ENCODE assay signal across 13 mouse cellular contexts in genomic region chr11:104438450-104438849, GRCm38 (mm10). TPM values are rescaled to one million over a fixed set of nuclear protein-coding genes. Genes with fewer than 3 reads are reported as not detected.
DNase-seq lines count a peak whose midpoint lies in the region; ATAC-seq and TF ChIP-seq lines count a peak whose summit lies in the region.
"Had no signal": no experiment of that assay in that cellular context is flagged by ENCODE, and none has a peak within 500 bp of the region (broad histone marks: within the 10 kb centered on the region; RNA-seq: fewer than 3 reads in every experiment).

No protein-coding gene starts in this region.

- H3K4me2 ChIP-seq in forebrain, embryonic 13.5 days = peak overlapping the region; percentile 39
- H3K4me2 ChIP-seq in forebrain, postnatal 0 days (ENCODE audit: low read depth) = no peak overlapping the region
- peak overlapping the region; percentile 74; the same call in 1 of the 2 replicates for H3K4me2 ChIP-seq in limb, embryonic 12.5 days
- peak overlapping the region; percentile 77 for H3K4me2 ChIP-seq in hindbrain, embryonic 13.5 days

- H3K27me3 ChIP-seq in forebrain, embryonic 13.5 days = no peaks in the 10 kb centered on the region
- H3K27me3 ChIP-seq in forebrain, postnatal 0 days (ENCODE audit: insufficient read depth, low read length) = no peaks in the 10 kb centered on the region
- H3K27me3 ChIP-seq in limb, embryonic 12.5 days = no peaks in the 10 kb centered on the region
- H3K27me3 ChIP-seq in limb, embryonic 10.5 days (ENCODE audit: low read depth, poor library complexity, severe bottlenecking) = no peaks in the 10 kb centered on the region
- no peaks in the 10 kb centered on the region for H3K27me3 ChIP-seq in hindbrain, embryonic 13.5 days
- H3K27me3 ChIP-seq: neural tube, embryonic 15.5 days had no signal

- no peak for DNase-seq in forebrain, postnatal 0 days
- DNase-seq in limb, embryonic 10.5 days (ENCODE audit: low spot score) = no peak
- no peak for DNase-seq in spleen, adult 18-20 months
- no peak for DNase-seq in gastrocnemius, postnatal 14 days
- DNase-seq: cerebellum, adult 18-20 months; kidney, adult 18-20 months had no signal

- no peak for ATAC-seq in forebrain, embryonic 13.5 days
- ATAC-seq in forebrain, postnatal 0 days = no peak
- ATAC-seq in limb, embryonic 12.5 days (ENCODE audit: insufficient number of reproducible peaks, insufficient read depth, low FRiP score, low TSS enrichment, low read depth) = no peak
- ATAC-seq in hindbrain, embryonic 13.5 days (ENCODE audit: low FRiP score) = no peak

- intact Hi-C loops in gastrocnemius, postnatal 14 days (cut with DNase I; ENCODE audit: low total_unique reads) = no loop called here

- TF ChIP-seq CTCF in forebrain, postnatal 0 days (IDR thresholded peaks at IDR 0.05; ENCODE audit: low read depth) = no peak

- no peak overlapping the region for H3K9ac ChIP-seq in forebrain, embryonic 13.5 days
- no peak overlapping the region for H3K9ac ChIP-seq in forebrain, postnatal 0 days
- no peak overlapping the region for H3K9ac ChIP-seq in limb, embryonic 12.5 days (replicated peaks)
- no peak overlapping the region for H3K9ac ChIP-seq in hindbrain, embryonic 13.5 days
- H3K9ac ChIP-seq: neural tube, embryonic 15.5 days had no signal

- peaks cover 81% of the 10 kb centered on the region for H3K79me2 ChIP-seq in macrophage (ENCODE audit: inconsistent target)

- no peak overlapping the region for H3K27ac ChIP-seq in forebrain, embryonic 13.5 days
- no peak overlapping the region for H3K27ac ChIP-seq in forebrain, postnatal 0 days (ENCODE audit: low read depth, low read length)
- no peak overlapping the region for H3K27ac ChIP-seq in limb, embryonic 12.5 days
- no peak overlapping the region for H3K27ac ChIP-seq in limb, embryonic 10.5 days
- no peak overlapping the region for H3K27ac ChIP-seq in hindbrain, embryonic 13.5 days
- H3K27ac ChIP-seq in macrophage = peak overlapping the region; percentile 94
- H3K27ac ChIP-seq: left cerebral cortex, adult 2 months; neural tube, embryonic 15.5 days had no signal

- no peak overlapping the region for H3K4me3 ChIP-seq in forebrain, embryonic 13.5 days
- no peak overlapping the region for H3K4me3 ChIP-seq in forebrain, postnatal 0 days (ENCODE audit: low read depth, low read length)
- no peak overlapping the region for H3K4me3 ChIP-seq in limb, embryonic 12.5 days (replicated peaks)
- H3K4me3 ChIP-seq in limb, embryonic 10.5 days = no peak overlapping the region
- no peak overlapping the region for H3K4me3 ChIP-seq in hindbrain, embryonic 13.5 days
- no peak overlapping the region for H3K4me3 ChIP-seq in macrophage (ENCODE audit: inconsistent target)
- H3K4me3 ChIP-seq: left cerebral cortex, adult 2 months; neural tube, embryonic 15.5 days had no signal

- no peaks in the 10 kb centered on the region for H3K9me3 ChIP-seq in forebrain, embryonic 13.5 days (replicated peaks)
- no peaks in the 10 kb centered on the region for H3K9me3 ChIP-seq in forebrain, postnatal 0 days (ENCODE audit: low read length)
- no peaks in the 10 kb centered on the region for H3K9me3 ChIP-seq in limb, embryonic 12.5 days
- no peaks in the 10 kb centered on the region for H3K9me3 ChIP-seq in limb, embryonic 10.5 days (replicated peaks)
- no peaks in the 10 kb centered on the region for H3K9me3 ChIP-seq in hindbrain, embryonic 13.5 days
- H3K9me3 ChIP-seq: G1E; neural tube, embryonic 15.5 days had no signal

- H3K4me1 ChIP-seq in forebrain, embryonic 13.5 days = peaks cover 32% of the 10 kb centered on the region
- peaks cover 4% of the 10 kb centered on the region; the same call in 1 of the 2 replicates for H3K4me1 ChIP-seq in forebrain, postnatal 0 days (ENCODE audit: insufficient read depth)
- H3K4me1 ChIP-seq in limb, embryonic 12.5 days (replicated peaks) = peaks cover 9% of the 10 kb centered on the region
- peaks cover 16% of the 10 kb centered on the region; the same call in 1 of the 2 replicates for H3K4me1 ChIP-seq in limb, embryonic 10.5 days
- H3K4me1 ChIP-seq in hindbrain, embryonic 13.5 days (replicated peaks) = peaks cover 21% of the 10 kb centered on the region

- no peaks in the 10 kb centered on the region for H3K36me3 ChIP-seq in forebrain, embryonic 13.5 days (ENCODE audit: poor library complexity, severe bottlenecking)
- H3K36me3 ChIP-seq in forebrain, postnatal 0 days (ENCODE audit: insufficient read depth) = no peaks in the 10 kb centered on the region
- H3K36me3 ChIP-seq in limb, embryonic 12.5 days = no peaks in the 10 kb centered on the region
- H3K36me3 ChIP-seq in limb, embryonic 10.5 days = 0 out of 2 replicates have a peak, but pooled peaks cover 4% of the 10 kb centered on the region
- no peaks in the 10 kb centered on the region for H3K36me3 ChIP-seq in hindbrain, embryonic 13.5 days
- no peaks in the 10 kb centered on the region for H3K36me3 ChIP-seq in macrophage (ENCODE audit: inconsistent target)
- H3K36me3 ChIP-seq: neural tube, embryonic 15.5 days had no signal

RNA-seq across cellular contexts. Expression of gene Kansl1, which starts 30.2 kb away (rescaled TPM):
- 26.1 and 29.3 TPM in 2 replicates for polyA plus RNA-seq in forebrain, embryonic 13.5 days (2015; fragmentation: Nextera tagmentation; extraction: Ambion mirVana)
- total RNA-seq in forebrain, postnatal 0 days (2014; rRNA removed) = 65.3 and 67.6 TPM in 2 replicates
- polyA plus RNA-seq in forebrain, postnatal 0 days (2015; fragmentation: Nextera tagmentation; extraction: Ambion mirVana) = 19.5 and 22.0 TPM in 2 replicates
- 30.9 and 33.6 TPM in 2 replicates for polyA plus RNA-seq in limb, embryonic 12.5 days (2016; fragmentation: Nextera tagmentation; extraction: Ambion mirVana)
- polyA plus RNA-seq in limb, embryonic 10.5 days (2016; fragmentation: Nextera tagmentation; extraction: Ambion mirVana) = 26.9 and 30.4 TPM in 2 replicates
- polyA plus RNA-seq in hindbrain, embryonic 13.5 days (2015; fragmentation: Nextera tagmentation; extraction: Ambion mirVana) = 27.9 and 29.8 TPM in 2 replicates
- 100 to 1,000 TPM in 22 of 26 experiments, 10 to 100 TPM in 4; 89.9 to 147 (median 117) TPM for total RNA-seq in macrophage (2018; cell fraction: chromatin; rRNA removed)
- total RNA-seq in macrophage (2018; cell fraction: cytosol; rRNA removed) = 10 to 100 TPM; 34.7 to 58.8 (median 43.8) TPM
- total RNA-seq in macrophage (2018; cell fraction: nucleus; rRNA removed) = 100 to 1,000 TPM in 8 of 26 experiments, 10 to 100 TPM in 18; 65.7 to 139 (median 90.5) TPM
- 32.1 to 39.2 TPM (median 34.2 TPM) in 3 replicates for polyA plus RNA-seq in macrophage (2018)
- total RNA-seq in gastrocnemius, postnatal 14 days (2021) = 10 to 100 TPM; 19.4 to 19.7 TPM
